Mouse (Mus musculus) neural tube, embryonic 14.5 days (tissue): ENCODE data around the gene Sec24b. TPM values are rescaled to one million over a fixed set of nuclear protein-coding genes. Genes with fewer than 3 reads are reported as not detected.

Source experiments
- ATAC-seq: fragments of 200-750 bp; cut with Nextera tagmentation; 2 replicates; pipeline ENCODE4 v1.8.0; 2017; ENCODE audit warnings: low read depth, mild to moderate bottlenecking, moderate TSS enrichment, moderate library complexity
- H3K27ac ChIP-seq: fragments of 300-500 bp; sonication (generic); 2 replicates; pipeline ENCODE4 v1.5.1; 2014; ENCODE audit warnings: low read depth, mild to moderate bottlenecking, control low read depth, low read length, moderate library complexity, mixed read lengths
- H3K27me3 ChIP-seq: fragments of 300-500 bp; sonication (generic); 2 replicates; pipeline ENCODE4 v1.6.1; 2014; ENCODE audit warnings: low read length; ENCODE audit not compliant: control insufficient read depth, insufficient read depth
- H3K36me3 ChIP-seq: fragments of 300-500 bp; sonication (generic); 2 replicates; pipeline ENCODE4 v1.6.1; 2014; ENCODE audit warnings: low read length, mixed read lengths; ENCODE audit not compliant: control insufficient read depth, insufficient read depth
- H3K4me1 ChIP-seq: fragments of 300-500 bp; sonication (generic); 2 replicates; pipeline ENCODE4 v1.6.1; 2014; ENCODE audit warnings: low read length; ENCODE audit not compliant: control insufficient read depth, insufficient read depth
- H3K4me2 ChIP-seq: fragments of 300-500 bp; sonication (generic); 2 replicates; pipeline ENCODE4 v1.6.1; 2014; ENCODE audit warnings: mild to moderate bottlenecking, low read depth, low read length, control low read depth
- H3K4me3 ChIP-seq: fragments of 300-500 bp; sonication (generic); 2 replicates; pipeline ENCODE4 v1.5.1; 2014; ENCODE audit warnings: low read depth, low read length, control low read depth, mixed read lengths
- H3K9ac ChIP-seq: fragments of 300-500 bp; sonication (generic); replicated peaks from 2 replicates; pipeline ENCODE4 v1.6.1; 2014; ENCODE audit warnings: low read depth, mild to moderate bottlenecking, control low read depth, low read length, mixed read lengths
- H3K9me3 ChIP-seq: fragments of 300-500 bp; sonication (generic); 2 replicates; pipeline ENCODE4 v1.6.1; 2016; ENCODE audit warnings: low read length; ENCODE audit not compliant: control insufficient read depth
- WGBS: fragments of 180-500 bp; shearing (Covaris S2); extraction: QIAGEN DNeasy Blood & Tissue Kit; methylation state at CpG from one replicate; pipeline ENCODE4 v1.1.7; 2014; 5-methylcytosine and 5-hydroxymethylcytosine counted together
- polyA plus RNA-seq: library from polyadenylated mRNA; unstranded; fragments of >200 nt; fragmentation: Nextera tagmentation; extraction: Ambion mirVana; gene quantifications from 2 replicates; pipeline ENCODE4 v1.2.1, GENCODE M21; 2014

Sec24b gene
- polyA plus RNA-seq, 1 experiment from 2014 or later: 36.5 TPM

GRCm38 (mm10) chr3:129948359-129948758 is 113.0 kb downstream of the Sec24b start:
- WGBS: 91% methylated on average over 5 of the region's 5 CpGs
- no peak for ATAC-seq
- no peaks in the 10 kb centered on the region for H3K4me1 ChIP-seq
- no peaks in the 10 kb centered on the region for H3K27me3 ChIP-seq
- no peak overlapping the region for H3K4me2 ChIP-seq
- no peak overlapping the region for H3K27ac ChIP-seq
- H3K9me3 ChIP-seq: no peaks in the 10 kb centered on the region
- H3K36me3 ChIP-seq: no peaks in the 10 kb centered on the region
- no peak overlapping the region for H3K9ac ChIP-seq
- H3K4me3 ChIP-seq: no peak overlapping the region

- H3K4me1 ChIP-seq: no peaks in the 10 kb centered on the region
- no peaks in the 10 kb centered on the region for H3K9me3 ChIP-seq
- no peak overlapping the region for H3K4me3 ChIP-seq
- ATAC-seq: no peak
- H3K27me3 ChIP-seq: no peaks in the 10 kb centered on the region
- no peak overlapping the region for H3K9ac ChIP-seq
- no peak overlapping the region for H3K4me2 ChIP-seq
- 70% methylated on average over 5 of the region's 5 CpGs for WGBS
- H3K36me3 ChIP-seq: no peaks in the 10 kb centered on the region
- H3K27ac ChIP-seq: no peak overlapping the region
These were observed 115.0 kb downstream of the Sec24b start for GRCm38 (mm10) chr3:129946217-129946914.

DNA sequence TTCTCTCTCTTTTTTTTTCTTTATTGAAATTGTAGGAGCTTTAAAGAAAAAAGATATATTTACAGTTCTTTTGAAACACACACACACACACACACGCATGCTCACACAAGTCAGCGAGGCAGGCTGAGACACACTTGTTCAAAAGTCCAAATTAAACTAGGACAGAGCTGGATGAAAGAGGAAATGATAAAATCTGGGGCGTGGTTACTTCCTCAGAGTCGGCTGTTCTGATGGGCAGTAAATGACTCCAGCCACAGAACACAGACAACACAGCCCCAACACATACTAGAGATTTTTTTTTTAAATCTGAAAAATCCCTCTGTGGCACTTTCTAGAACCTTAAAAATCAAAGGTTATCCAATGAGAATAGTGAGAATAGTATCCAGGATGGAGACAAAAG is 117.5 kb downstream of the Sec24b start:
- Histone ChIP-seq H3K4me2 (no peak overlapping the region), H3K27me3 (no peaks in the 10 kb centered on the region), H3K4me1 (no peaks in the 10 kb centered on the region), H3K27ac (no peak overlapping the region), H3K4me3 (no peak overlapping the region), H3K9ac (no peak overlapping the region), H3K36me3 (no peaks in the 10 kb centered on the region), H3K9me3 (no peaks in the 10 kb centered on the region)
- ATAC-seq: no peak
- WGBS: 88% methylated on average over 4 of the region's 4 CpGs

DNA sequence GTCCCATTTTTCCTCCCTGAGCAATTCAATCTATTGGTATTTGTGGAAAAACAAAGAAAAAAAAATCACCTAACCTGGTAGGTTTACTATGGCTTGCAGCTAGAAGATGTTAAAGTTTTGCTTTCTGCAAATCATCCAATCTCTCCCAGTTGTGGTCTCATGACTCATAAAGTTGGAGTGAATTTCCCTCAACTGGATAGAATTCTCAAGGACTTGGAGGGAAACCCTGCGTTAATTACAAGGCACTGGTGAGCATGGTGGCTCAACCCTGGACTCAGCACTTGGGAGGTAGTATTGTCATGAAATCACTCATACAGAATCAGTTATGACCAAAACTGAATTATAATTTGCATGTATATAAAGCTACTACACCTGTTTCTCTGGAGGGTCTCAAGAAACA is 120.1 kb downstream of the Sec24b start:
- Histone ChIP-seq H3K4me3 (no peak overlapping the region), H3K27me3 (no peaks in the 10 kb centered on the region), H3K27ac (no peak overlapping the region), H3K9ac (no peak overlapping the region), H3K36me3 (no peaks in the 10 kb centered on the region), H3K4me1 (no peaks in the 10 kb centered on the region), H3K4me2 (no peak overlapping the region), H3K9me3 (no peaks in the 10 kb centered on the region)
- no peak for ATAC-seq
- 98% methylated on average over 1 of the region's 1 CpGs for whole genome bisulfite sequencing

DNA sequence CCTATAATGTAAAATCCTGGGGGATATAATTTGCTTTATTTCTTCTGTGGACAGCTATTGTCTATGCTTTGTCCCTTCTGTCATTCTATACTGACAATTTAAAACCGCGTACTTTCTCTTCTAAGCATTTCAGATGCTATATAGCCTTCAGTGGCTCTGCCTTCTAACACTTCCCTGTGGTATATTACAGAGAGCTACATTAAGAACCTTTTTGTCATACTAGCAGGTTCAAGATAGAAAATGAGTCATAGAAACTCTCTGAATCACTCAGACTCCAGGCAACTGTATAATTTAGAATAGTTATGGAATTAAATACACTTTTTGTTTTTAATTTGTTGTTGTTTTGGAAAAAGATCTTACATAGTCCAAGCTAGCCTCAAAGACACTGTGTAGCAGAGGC is 120.6 kb downstream of the Sec24b start:
- H3K4me1 ChIP-seq: no peaks in the 10 kb centered on the region
- no peak for ATAC-seq
- no peak overlapping the region for H3K9ac ChIP-seq
- H3K4me2 ChIP-seq: no peak overlapping the region
- H3K36me3 ChIP-seq: no peaks in the 10 kb centered on the region
- no peak overlapping the region for H3K4me3 ChIP-seq
- no peaks in the 10 kb centered on the region for H3K27me3 ChIP-seq
- no peaks in the 10 kb centered on the region for H3K9me3 ChIP-seq
- no peak overlapping the region for H3K27ac ChIP-seq
- 83% methylated on average over 2 of the region's 2 CpGs for WGBS

DNA sequence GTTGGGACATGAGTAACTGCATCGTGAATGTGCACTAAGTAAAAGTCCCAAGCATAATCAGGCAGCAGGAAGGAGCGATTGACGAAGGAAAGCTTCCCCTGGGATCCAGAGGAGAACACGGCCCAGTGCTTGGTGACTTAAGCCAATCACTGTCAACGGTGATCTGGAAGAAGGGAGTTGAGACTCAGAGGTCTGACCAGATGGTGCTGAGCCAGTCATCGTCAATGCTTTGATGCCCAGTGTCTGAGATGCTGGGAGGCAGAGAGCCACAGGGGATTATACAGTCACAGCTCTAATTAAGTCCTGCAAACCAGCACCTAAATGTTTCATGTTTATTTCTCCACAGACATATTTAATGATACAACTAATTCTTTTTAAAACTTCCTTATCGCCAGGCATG is 122.3 kb downstream of the Sec24b start:
- Histone ChIP-seq H3K9ac (no peak overlapping the region), H3K27me3 (no peaks in the 10 kb centered on the region), H3K9me3 (no peaks in the 10 kb centered on the region), H3K36me3 (no peaks in the 10 kb centered on the region), H3K4me1 (no peaks in the 10 kb centered on the region), H3K4me3 (no peak overlapping the region), H3K4me2 (no peak overlapping the region), H3K27ac (no peak overlapping the region)
- 52% methylated on average over 7 of the region's 7 CpGs for WGBS
- no peak for ATAC-seq

GRCm38 (mm10) chr3:129937848-129938247 is 123.5 kb downstream of the Sec24b start:
- Histone ChIP-seq H3K4me1 (no peaks in the 10 kb centered on the region), H3K27ac (no peak overlapping the region), H3K27me3 (no peaks in the 10 kb centered on the region), H3K4me3 (no peak overlapping the region), H3K4me2 (no peak overlapping the region), H3K9ac (no peak overlapping the region), H3K36me3 (no peaks in the 10 kb centered on the region), H3K9me3 (no peaks in the 10 kb centered on the region)
- 30% methylated on average over 3 of the region's 3 CpGs for WGBS
- no peak; the same call in 1 of the 2 replicates for ATAC-seq

- Histone ChIP-seq H3K9me3 (no peaks in the 10 kb centered on the region), H3K4me1 (no peaks in the 10 kb centered on the region), H3K4me2 (no peak overlapping the region), H3K9ac (no peak overlapping the region), H3K36me3 (no peaks in the 10 kb centered on the region), H3K27me3 (no peaks in the 10 kb centered on the region), H3K27ac (no peak overlapping the region), H3K4me3 (no peak overlapping the region)
- WGBS: 32% methylated on average over 9 of the region's 9 CpGs
- no peak for ATAC-seq
These were observed 124.8 kb downstream of the Sec24b start for GRCm38 (mm10) chr3:129936561-129936960.
